Mouse (Mus musculus) megakaryocyte-erythroid progenitor cell, adult 5-6 weeks (primary cell): ENCODE results near the gene B3galnt2. TPM values are rescaled to one million over a fixed set of nuclear protein-coding genes. Genes with fewer than 3 reads are reported as not detected.
"Not testable (repeated sequence)": the region's sequence is repeated elsewhere in the genome, so short reads cannot be mapped to it uniquely, and the experiment has no call there.

ENCODE experiments used
- ATAC-seq: replicated peaks from 2 replicates; pipeline ENCODE4 v1.8.0; 2016; ENCODE audit warnings: mild to moderate bottlenecking, inconsistent platforms; ENCODE audit not compliant: severe bottlenecking, poor library complexity, low FRiP score, low TSS enrichment
- total RNA-seq, 2 experiments: library from RNA; stranded (forward) in 1 of 2; stranded (reverse) in 1 of 2; fragments of 200-1000, 215-1000 nt in 1 of 2; fragments of >200 nt in 1 of 2; fragmentation: Nextera tagmentation in 1 of 2; gene quantifications; 2 replicates each; pipeline ENCODE4 v1.2.3; 2014 to 2017

B3galnt2 gene
- total RNA-seq, 2 experiments from 2014 or later, result 81.3 to 102 TPM

DNA sequence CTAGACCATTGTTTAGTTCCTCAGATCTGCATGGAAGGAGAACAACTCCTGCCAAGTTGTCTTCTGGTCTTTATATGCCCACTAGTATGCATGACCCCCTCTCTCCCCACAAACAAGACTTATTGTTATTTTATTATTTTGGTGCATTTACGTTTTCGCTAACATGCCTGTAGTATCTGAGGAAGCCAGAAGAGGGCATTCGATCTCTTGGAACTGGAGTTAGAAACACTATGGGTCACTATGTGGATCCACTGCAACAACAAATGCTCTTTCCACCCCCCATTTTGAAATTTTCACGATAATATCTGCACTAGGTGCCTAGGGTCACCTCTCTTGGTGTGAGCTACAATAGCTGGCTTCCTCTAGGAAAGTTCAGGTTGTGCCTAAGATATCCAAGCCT, 49.8 kb downstream of the B3galnt2 start:
- ATAC-seq, result peak; percentile 53

DNA sequence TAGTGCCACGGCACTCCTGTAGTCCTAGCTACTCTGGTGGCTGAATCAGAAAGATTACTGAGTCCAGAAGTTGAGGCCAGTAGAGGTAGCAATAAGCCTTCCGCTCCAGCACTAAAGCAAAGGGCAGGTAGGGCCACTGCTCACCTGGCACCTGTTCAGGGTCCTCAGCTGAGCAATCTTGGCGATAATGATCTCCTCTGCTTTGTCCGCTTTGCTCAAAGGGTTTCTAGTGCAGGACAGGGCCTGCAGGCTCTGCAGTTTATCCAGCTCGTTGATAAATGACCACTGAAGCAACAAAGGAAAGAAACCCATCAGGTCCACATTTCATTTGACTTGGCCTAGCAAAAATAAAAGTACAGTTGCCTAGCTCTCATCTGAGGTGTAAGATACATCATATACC, 50.7 kb downstream of the B3galnt2 start:
- no peak for ATAC-seq

GRCm38 (mm10) chr13:14006056-14006455, 51.8 kb downstream of the B3galnt2 start:
- ATAC-seq, result 0 out of 2 replicates have a peak, but pooled peaks have one; percentile 20

DNA sequence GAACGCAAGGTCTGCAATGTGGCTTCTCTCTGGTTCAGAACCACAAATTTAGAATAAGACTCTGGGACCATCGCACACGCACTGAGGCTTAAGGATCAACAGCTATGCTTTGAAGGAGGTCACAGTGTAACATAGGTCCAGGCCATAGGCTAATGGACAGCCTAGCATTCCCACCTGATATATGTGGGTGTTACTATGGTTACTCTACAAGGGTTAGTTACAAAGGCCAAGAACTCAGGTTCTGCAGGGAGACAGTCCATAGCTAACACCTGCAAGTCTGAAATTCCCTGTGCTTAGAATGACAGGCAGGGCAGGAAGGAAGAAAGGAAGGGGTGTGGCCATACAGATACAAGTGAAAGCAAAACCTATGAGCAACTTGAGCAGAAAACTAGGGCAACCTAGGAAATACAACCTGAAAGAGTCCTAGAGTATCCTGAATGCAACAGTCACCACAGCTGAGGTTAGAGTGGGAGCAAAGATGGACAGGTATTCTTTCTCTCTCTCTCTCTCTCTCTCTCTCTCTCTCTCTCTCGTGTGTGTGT, 57.3 kb downstream of the B3galnt2 start:
- ATAC-seq, result peak; percentile 45; the same call in 1 of the 2 replicates

GRCm38 (mm10) chr13:14014001-14014400, 59.7 kb downstream of the B3galnt2 start:
- no peak for ATAC-seq

GRCm38 (mm10) chr13:14014540-14014939, 60.3 kb downstream of the B3galnt2 start:
- no peak for ATAC-seq

GRCm38 (mm10) chr13:14015609-14016008, 61.3 kb downstream of the B3galnt2 start:
- ATAC-seq, result no peak

DNA sequence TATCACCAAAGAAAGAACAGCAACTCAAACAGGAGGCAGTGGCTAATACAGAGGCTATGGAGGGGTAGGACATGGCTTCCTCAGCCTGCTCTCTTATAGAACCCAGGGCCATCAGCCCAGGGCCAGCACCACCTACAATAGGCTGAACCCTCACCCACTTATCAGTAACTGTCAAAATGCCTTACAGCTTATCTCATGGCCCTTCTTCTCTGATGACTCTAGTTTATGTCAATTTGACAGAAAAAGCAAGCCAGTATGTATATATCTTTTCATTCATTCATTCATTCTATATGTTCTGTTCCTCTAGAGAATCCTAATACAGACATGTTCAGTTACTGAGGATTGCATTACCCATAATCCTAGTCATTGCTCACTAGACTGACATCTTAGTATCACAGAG, 64.0 kb downstream of the B3galnt2 start:
- peak; percentile 68 for ATAC-seq

- peak; percentile 15; the same call in 1 of the 2 replicates for ATAC-seq
Observed at GRCm38 (mm10) chr13:14018852-14019251, 64.6 kb downstream of the B3galnt2 start.

GRCm38 (mm10) chr13:14021417-14021816, 67.1 kb downstream of the B3galnt2 start:
- 0 out of 2 replicates have a peak, but pooled peaks have one; percentile 56 for ATAC-seq

- ATAC-seq, result no peak
Observed at GRCm38 (mm10) chr13:14025554-14025953, 71.3 kb downstream of the B3galnt2 start.

GRCm38 (mm10) chr13:14026154-14026820, 72.0 kb downstream of the B3galnt2 start:
- ATAC-seq, result peak; percentile 54; the same call in 1 of the 2 replicates

GRCm38 (mm10) chr13:14033309-14034072, 79.2 kb downstream of the B3galnt2 start:
- ATAC-seq, result peak; percentile 82

GRCm38 (mm10) chr13:14034073-14034348, 79.7 kb downstream of the B3galnt2 start:
- peak; percentile 77 for ATAC-seq

DNA sequence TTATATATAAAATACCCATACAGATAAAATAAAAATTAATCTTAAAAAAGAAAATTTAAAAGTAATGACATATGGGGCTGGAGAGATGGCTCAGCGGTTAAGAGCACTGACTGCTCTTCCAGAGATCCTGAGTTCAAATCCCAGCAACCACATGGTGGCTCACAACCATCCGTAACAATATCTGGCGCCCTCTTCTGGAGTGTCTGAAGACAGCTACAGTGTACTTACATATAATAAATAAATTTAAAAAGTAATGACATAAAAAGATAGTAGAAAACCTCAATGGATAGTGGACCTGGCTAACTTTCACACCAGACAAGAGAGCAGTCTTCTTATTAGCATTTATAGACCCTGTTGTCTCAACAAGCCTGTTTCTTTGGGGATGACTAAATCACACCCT, 81.1 kb downstream of the B3galnt2 start:
- ATAC-seq, result not testable (repeated sequence)

- ATAC-seq, result no peak
Observed at GRCm38 (mm10) chr13:14035875-14036630, 81.8 kb downstream of the B3galnt2 start.

- no peak for ATAC-seq
Observed at GRCm38 (mm10) chr13:14038911-14039291, 84.6 kb downstream of the B3galnt2 start.

- peak; percentile 97 for ATAC-seq
Observed at GRCm38 (mm10) chr13:14039292-14039965, 85.2 kb downstream of the B3galnt2 start, which contains the start of gene Tbce. Gene Tbce, minus strand, starts transcription at chr13:14039638.

DNA sequence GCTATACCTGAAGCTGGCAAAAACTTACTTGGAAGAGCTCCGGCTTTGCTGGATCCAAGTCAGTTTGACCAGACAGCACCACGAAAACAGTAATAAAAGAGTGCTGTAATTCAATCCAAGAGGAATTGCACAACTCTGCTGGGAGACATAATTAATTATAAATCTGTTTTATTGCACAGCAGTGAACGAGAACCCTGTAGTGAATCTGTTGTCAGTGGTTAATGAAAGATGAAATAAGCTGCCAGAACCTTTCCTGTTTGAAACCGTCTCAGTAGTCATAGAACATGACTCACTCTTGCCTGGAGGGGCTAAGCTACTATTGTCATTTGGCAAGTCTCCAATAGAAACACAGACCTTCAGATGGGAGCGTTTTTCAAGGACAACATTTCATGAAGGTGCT, 85.9 kb downstream of the B3galnt2 start:
- no peak for ATAC-seq
